Mouse (Mus musculus) testis, adult 2 months (tissue): ENCODE data around the gene Actl11. TPM values are rescaled to one million over a fixed set of nuclear protein-coding genes. Genes with fewer than 3 reads are reported as not detected.

ENCODE experiments used
- H3K27ac ChIP-seq: fragments of 200-500 bp; 2 replicates; pipeline ENCODE4 v1.5.1; 2012; ENCODE audit warnings: low read depth, low read length; ENCODE audit not compliant: control insufficient read depth, insufficient read depth
- H3K27me3 ChIP-seq: fragments of 200-500 bp; 2 replicates; pipeline ENCODE4 v1.6.1; 2012; ENCODE audit warnings: mild to moderate bottlenecking, low read length, moderate library complexity; ENCODE audit not compliant: control insufficient read depth, insufficient read depth
- H3K36me3 ChIP-seq: fragments of 200-500 bp; 2 replicates; pipeline ENCODE4 v1.6.1; 2012; ENCODE audit warnings: mild to moderate bottlenecking, low read length; ENCODE audit not compliant: control insufficient read depth, insufficient read depth
- H3K4me1 ChIP-seq: fragments of 200-500 bp; 2 replicates; pipeline ENCODE4 v1.6.1; 2012; ENCODE audit warnings: low read length; ENCODE audit not compliant: control insufficient read depth, insufficient read depth
- H3K4me3 ChIP-seq: fragments of 200-500 bp; 2 replicates; pipeline ENCODE4 v1.5.1; 2012; ENCODE audit warnings: low read depth, mild to moderate bottlenecking, low read length, moderate library complexity, mixed read lengths; ENCODE audit not compliant: control insufficient read depth
- CTCF ChIP-seq: fragments of 200-500 bp; IDR thresholded peaks from 2 replicates; pipeline ENCODE4 v1.5.1; 2012; ENCODE audit warnings: low read depth, mild to moderate bottlenecking, inconsistent platforms, low read length, moderate library complexity; ENCODE audit not compliant: control insufficient read depth, insufficient read depth, insufficient replicate concordance
- POLR2A ChIP-seq: fragments of 200-500 bp; IDR thresholded peaks from 2 replicates; pipeline ENCODE4 v1.6.1; 2012; ENCODE audit warnings: low read depth, mild to moderate bottlenecking, inconsistent platforms, low read length, moderate library complexity; ENCODE audit not compliant: control insufficient read depth
- polyA plus RNA-seq: library from polyadenylated mRNA; depleted of rRNA; stranded (reverse); fragments of >200 nt; gene quantifications from 2 replicates; pipeline ENCODE4 v1.2.3, GENCODE M21; 2012

Actl11 gene
- polyA plus RNA-seq, 1 experiment: 372 TPM

DNA sequence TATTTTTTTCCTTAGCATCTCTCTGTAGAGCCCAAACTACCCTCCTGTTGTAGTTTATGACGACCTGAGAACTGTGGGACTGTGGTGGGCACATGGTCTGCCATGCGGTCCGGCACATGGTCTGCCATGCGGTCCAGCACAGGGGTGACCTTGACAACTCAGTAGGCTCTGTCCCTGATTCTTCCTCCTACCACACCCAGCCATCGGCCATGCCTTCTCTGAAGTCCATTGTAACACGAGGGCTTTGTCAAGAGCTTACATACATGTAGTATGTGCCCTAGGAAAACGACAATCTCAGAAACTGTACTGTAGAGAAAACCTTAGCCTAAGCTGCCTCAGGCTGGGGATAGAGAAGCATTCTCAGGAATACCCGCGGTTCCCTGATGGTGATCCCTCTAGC lies 36.4 kb downstream of the Actl11 start:
- no peak for TF ChIP-seq POLR2A
- TF ChIP-seq CTCF: no peak
- Histone ChIP-seq H3K36me3 (no peaks in the 10 kb centered on the region; the same call in none of the 2 replicates), H3K4me1 (no peaks in the 10 kb centered on the region), H3K27ac (no peak overlapping the region), H3K27me3 (no peaks in the 10 kb centered on the region), H3K4me3 (no peak overlapping the region)

DNA sequence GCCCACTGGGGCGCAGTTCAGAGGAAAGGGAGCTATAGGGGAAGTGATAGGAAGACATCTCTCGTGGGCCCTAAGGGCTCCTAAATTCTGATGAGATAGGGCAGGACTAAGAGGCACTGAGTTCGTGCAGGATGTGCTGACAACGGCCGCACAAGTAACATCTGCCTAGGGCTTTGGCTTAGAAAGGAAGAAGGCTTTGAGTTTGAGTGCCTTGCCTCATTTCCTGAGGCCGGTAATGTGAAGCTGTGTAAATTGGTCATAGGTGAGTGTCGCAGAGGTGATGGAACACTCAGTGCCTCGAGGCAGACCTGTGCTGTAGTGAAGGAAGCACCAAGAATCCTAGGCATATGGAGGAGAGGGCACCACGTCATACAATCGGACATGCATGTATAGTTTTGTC lies 38.4 kb downstream of the Actl11 start:
- H3K27ac ChIP-seq: no peak overlapping the region
- TF ChIP-seq POLR2A (no peak), CTCF (no peak)
- no peaks in the 10 kb centered on the region; the same call in none of the 2 replicates for H3K36me3 ChIP-seq

DNA sequence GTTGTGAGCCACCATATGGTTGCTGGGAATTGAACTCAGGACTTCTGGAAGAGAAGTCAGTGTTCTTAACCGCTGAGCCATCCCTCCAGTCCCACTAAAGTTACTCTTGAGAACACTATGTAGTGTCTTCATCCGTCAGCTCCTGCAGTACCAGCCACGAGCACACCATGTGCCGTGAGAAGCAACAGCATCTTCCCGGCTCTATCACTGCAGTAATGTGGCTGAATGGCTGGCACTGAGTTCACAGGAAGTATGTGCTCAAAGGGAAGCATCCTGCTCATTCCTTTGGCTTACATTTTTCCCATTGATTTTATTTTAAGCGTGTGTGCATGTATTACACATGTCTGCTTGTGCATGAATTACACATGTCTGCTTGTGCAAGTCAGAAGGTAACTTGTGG lies 39.2 kb downstream of the Actl11 start:
- Histone ChIP-seq H3K4me1 (no peaks in the 10 kb centered on the region), H3K36me3 (no peaks in the 10 kb centered on the region; the same call in none of the 2 replicates), H3K27me3 (no peaks in the 10 kb centered on the region), H3K27ac (no peak overlapping the region), H3K4me3 (no peak overlapping the region)
- TF ChIP-seq CTCF (no peak), POLR2A (no peak)

More for the DNA sequence above, 38.4 kb downstream of the Actl11 start:
- no peaks in the 10 kb centered on the region for H3K27me3 ChIP-seq
- H3K4me3 ChIP-seq: no peak overlapping the region
- H3K4me1 ChIP-seq: no peaks in the 10 kb centered on the region

DNA sequence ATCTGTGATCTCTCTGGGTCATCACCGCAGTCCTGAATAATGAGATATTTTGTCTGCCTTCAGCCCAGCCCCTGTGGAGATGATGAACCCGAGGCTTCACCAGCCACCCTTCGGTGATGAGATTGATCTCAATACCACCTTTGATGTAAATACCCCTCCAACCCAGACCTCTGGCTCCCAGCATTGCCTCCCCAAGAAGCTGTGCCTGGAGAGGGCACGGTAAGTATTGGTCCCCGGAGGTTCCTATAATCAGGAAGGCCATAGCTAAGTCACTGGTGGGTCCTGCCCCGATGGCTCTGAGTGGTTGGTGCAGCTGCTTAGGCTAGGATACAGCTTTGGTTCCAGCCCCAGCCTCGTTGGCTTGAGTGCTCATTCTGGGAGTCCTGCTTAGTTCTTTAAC lies 40.3 kb downstream of the Actl11 start:
- Histone ChIP-seq H3K4me1 (no peaks in the 10 kb centered on the region), H3K36me3 (no peaks in the 10 kb centered on the region; the same call in 1 of the 2 replicates), H3K27me3 (no peaks in the 10 kb centered on the region), H3K27ac (no peak overlapping the region), H3K4me3 (no peak overlapping the region)
- TF ChIP-seq POLR2A: no peak
- no peak for TF ChIP-seq CTCF

DNA sequence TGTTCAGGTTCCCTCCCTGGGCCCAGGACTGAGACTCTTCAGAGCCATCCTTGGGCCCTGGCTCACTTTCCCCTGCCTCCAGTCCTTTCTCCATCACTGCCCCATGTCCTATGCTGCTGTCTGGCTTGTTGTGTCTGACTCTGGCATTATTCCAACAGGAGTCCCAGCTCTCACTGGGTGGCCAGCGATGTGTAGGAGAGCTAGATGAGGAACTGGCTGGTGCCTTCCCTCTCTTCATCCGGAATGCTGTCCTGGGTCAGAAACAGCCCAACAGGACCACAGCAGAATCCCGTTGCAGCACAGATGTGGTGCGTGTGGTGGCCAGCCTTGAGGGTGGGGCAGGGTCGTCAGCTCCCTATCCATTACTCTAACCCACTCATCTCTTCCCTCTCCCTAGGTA lies 42.0 kb downstream of the Actl11 start:
- TF ChIP-seq POLR2A: no peak
- TF ChIP-seq CTCF: no peak
- Histone ChIP-seq H3K36me3 (no peaks in the 10 kb centered on the region), H3K27me3 (no peaks in the 10 kb centered on the region), H3K4me1 (no peaks in the 10 kb centered on the region), H3K27ac (no peak overlapping the region), H3K4me3 (no peak overlapping the region)

DNA sequence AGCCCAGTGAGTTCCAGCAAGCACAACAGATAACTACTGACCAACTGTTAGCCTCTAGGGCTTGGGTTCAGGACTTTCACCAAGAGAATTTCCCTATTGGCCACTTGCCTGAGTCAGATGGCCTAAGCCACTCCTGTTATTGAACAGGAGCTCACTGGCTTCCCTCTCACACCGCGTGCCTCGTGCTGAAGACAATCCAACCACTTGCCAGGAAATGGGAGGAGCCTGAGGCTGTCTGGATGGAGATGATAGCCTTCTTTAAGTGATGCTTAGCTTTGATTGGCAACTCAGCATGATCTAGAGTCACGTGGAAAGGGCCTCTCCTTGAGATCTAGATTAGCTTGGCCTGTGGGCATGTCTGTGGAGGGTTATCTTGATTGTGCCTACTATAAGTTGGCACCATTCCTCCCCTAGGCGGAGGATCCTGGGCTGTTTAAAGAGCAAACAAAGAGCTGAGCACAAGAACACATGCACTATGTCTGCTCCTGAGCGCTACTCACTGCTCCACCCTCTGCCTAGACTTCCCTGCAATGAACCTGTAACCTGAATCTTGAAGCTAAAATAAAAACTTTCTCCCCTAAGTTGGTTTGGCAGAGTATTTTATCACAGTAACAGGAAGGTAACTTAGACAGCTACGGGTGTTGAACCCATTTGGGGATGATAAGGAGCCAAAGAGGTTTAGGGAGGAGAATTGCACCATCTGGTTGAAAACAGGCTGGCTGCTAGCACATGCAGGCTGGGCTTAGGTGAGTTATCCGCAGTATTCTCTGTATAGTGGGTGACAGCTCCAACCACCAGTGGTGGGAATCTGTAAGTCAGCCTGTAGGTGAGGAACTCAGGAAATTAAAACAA lies 43.6 kb downstream of the Actl11 start:
- Histone ChIP-seq H3K27ac (no peak overlapping the region), H3K4me1 (0 out of 2 replicates have a peak, but pooled peaks cover 2% of the 10 kb centered on the region), H3K27me3 (no peaks in the 10 kb centered on the region), H3K36me3 (no peaks in the 10 kb centered on the region), H3K4me3 (no peak overlapping the region)
- TF ChIP-seq CTCF: no peak

DNA sequence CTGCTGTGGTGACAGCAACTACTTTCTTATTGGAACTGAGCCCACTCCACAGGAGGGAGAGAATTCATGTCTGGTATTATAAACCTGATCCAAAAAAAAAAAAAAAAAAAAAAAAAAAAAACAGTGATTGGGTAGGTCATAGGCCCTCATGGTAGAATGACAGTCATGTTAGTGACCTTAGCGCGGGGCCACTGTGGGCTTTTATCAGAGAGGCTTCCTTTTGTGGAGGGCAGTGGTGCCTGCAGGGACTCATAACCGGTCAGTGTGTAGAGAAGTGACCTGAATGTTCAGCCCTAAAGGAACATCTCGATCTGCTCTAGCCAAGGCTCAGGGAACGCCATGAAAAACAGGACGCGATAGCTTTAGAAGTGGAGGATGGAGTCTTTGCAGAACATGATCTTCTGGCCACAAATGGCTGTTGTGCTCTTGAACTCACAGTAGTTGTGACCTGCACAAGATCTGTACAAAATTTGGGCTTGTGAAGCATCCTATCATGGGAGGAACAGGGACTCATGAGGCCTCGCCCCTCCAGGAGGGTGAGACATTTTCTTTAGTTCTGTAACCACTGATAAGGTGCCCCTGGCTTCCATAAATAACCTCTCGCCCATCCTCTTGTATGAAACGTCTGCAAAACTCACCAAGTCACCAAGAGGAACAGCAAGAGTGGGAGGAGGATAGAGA lies 46.4 kb downstream of the Actl11 start:
- TF ChIP-seq CTCF: no peak
- Histone ChIP-seq H3K4me1 (0 out of 2 replicates have a peak, but pooled peaks cover 2% of the 10 kb centered on the region), H3K4me3 (no peak overlapping the region), H3K27me3 (no peaks in the 10 kb centered on the region), H3K27ac (peak overlapping the region; percentile 68), H3K36me3 (no peaks in the 10 kb centered on the region)
